Mouse (Mus musculus) liver, embryonic 16.5 days (tissue): ENCODE measurements around the gene Dnaja2. TPM values are rescaled to one million over a fixed set of nuclear protein-coding genes. Genes with fewer than 3 reads are reported as not detected.

ENCODE experiments used
- ATAC-seq: fragments of 200-750 bp; cut with Nextera tagmentation; 2 replicates; pipeline ENCODE4 v1.8.0; 2017; ENCODE audit warnings: low read depth, mild to moderate bottlenecking, moderate number of reproducible peaks, moderate library complexity
- H3K27ac ChIP-seq: fragments of 300-500 bp; sonication (generic); 2 replicates; pipeline ENCODE4 v1.5.1; 2014; ENCODE audit warnings: mild to moderate bottlenecking, low read length
- H3K27me3 ChIP-seq: fragments of 300-500 bp; sonication (generic); 2 replicates; pipeline ENCODE4 v1.6.1; 2014; ENCODE audit warnings: low read depth, low read length, mixed read lengths; ENCODE audit not compliant: control insufficient read depth, insufficient read depth
- H3K36me3 ChIP-seq: fragments of 300-500 bp; sonication (generic); 2 replicates; pipeline ENCODE4 v1.6.1; 2014; ENCODE audit warnings: mild to moderate bottlenecking; ENCODE audit not compliant: control insufficient read depth, insufficient read depth
- H3K4me1 ChIP-seq: fragments of 300-500 bp; sonication (generic); 2 replicates; pipeline ENCODE4 v1.6.1; 2014; ENCODE audit warnings: low read depth, low read length, mixed read lengths; ENCODE audit not compliant: control insufficient read depth
- H3K4me2 ChIP-seq: fragments of 300-500 bp; sonication (generic); 2 replicates; pipeline ENCODE4 v1.6.1; 2014; ENCODE audit warnings: low read depth, low read length, mixed read lengths
- H3K4me3 ChIP-seq: fragments of 300-500 bp; sonication (generic); 2 replicates; pipeline ENCODE4 v1.5.1; 2014; ENCODE audit warnings: low read depth, mild to moderate bottlenecking, low read length
- H3K9ac ChIP-seq: fragments of 300-500 bp; sonication (generic); 2 replicates; pipeline ENCODE4 v1.6.1; 2014; ENCODE audit warnings: low read depth, low read length
- H3K9me3 ChIP-seq: fragments of 300-500 bp; sonication (generic); replicated peaks from 2 replicates; pipeline ENCODE4 v1.6.1; 2016; ENCODE audit warnings: low read length; ENCODE audit not compliant: control insufficient read depth
- WGBS: fragments of 180-500 bp; shearing (Covaris S2); extraction: QIAGEN DNeasy Blood & Tissue Kit; methylation state at CpG from one replicate; pipeline ENCODE4 v1.1.7; 2014; ENCODE audit not compliant: insufficient replicate concordance; 5-methylcytosine and 5-hydroxymethylcytosine counted together
- polyA plus RNA-seq: library from polyadenylated mRNA; unstranded; fragments of >200 nt; fragmentation: Nextera tagmentation; extraction: Ambion mirVana; gene quantifications from 2 replicates; pipeline ENCODE4 v1.2.1, GENCODE M21; 2015

Dnaja2 gene
- polyA plus RNA-seq, 1 experiment from 2014 or later = 65.7 TPM

DNA sequence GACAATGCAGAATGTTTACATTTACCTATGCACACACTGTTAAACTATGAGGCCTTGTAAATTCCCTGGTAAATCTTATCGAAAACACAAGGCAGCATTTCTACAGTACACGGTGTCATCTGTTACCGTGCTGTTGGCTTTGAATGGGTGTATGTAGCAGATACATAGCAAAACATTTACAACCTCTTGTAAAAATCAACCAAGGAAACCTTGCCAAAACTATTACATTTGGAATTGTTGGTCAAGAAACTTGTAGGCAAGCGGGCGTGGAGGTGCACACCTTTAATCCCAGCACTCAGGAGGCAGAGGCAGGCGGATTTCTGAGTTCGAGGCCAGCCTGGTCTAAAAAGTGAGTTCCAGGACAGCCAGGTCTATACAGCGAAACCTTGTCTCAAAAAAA lies 8.2 kb upstream of the Dnaja2 start:
- H3K36me3 ChIP-seq = no peaks in the 10 kb centered on the region
- 76% methylated on average over 8 of the region's 8 CpGs for WGBS
- no peak for ATAC-seq

DNA sequence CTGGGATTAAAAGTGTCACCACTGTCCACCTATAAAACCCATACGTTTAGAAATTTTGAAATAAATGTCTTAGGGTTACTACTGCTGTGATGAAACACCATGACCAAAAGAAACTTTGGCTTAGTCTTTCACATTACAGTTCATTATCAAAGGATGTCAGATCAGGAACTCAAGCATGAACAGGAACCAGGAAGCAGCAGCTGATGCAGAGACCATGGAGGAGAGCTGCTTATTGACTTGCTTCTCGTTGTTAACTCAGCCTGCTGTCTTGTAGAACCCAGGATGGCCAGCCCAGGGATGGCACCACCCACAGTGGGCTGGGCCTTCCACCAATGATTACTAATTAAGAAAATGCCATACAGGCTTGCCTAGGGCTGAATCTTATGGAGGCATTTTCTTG lies 4.8 kb upstream of the Dnaja2 start:
- Histone ChIP-seq H3K27ac (no peak overlapping the region), H3K36me3 (no peaks in the 10 kb centered on the region), H3K4me1 (peaks cover 7% of the 10 kb centered on the region), H3K9ac (no peak overlapping the region), H3K27me3 (no peaks in the 10 kb centered on the region), H3K9me3 (no peaks in the 10 kb centered on the region), H3K4me2 (no peak overlapping the region), H3K4me3 (no peak overlapping the region)
- no peak for ATAC-seq
- 39% methylated on average over 2 of the region's 2 CpGs for WGBS

More for the DNA sequence above, 8.2 kb upstream of the Dnaja2 start:
- Histone ChIP-seq H3K4me1 (no peaks in the 10 kb centered on the region), H3K27me3 (no peaks in the 10 kb centered on the region), H3K4me3 (no peak overlapping the region), H3K4me2 (no peak overlapping the region), H3K9me3 (no peaks in the 10 kb centered on the region), H3K9ac (no peak overlapping the region), H3K27ac (no peak overlapping the region)

DNA sequence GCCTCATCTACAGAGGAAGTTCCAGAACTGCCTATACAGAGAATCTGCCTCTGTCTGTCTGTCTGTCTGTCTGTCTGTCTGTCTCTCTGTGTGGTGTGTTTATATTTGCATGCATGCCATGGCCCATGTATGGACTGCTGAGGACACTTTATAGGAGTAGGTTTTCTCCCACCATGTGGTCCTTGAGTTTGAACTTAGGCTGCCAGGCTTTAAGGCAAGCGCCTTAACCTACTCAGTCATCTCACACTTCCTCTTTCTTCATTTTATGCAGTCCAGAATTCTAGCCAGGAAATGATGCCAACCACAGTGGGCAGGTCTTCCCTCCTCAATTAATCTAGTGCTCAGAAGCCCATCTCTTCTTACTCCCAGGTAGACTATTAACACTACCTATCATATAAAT lies 4.1 kb upstream of the Dnaja2 start:
- H3K27me3 ChIP-seq = no peaks in the 10 kb centered on the region
- no peak for ATAC-seq
- H3K4me3 ChIP-seq = no peak overlapping the region
- no peak overlapping the region for H3K9ac ChIP-seq
- H3K4me1 ChIP-seq = peaks cover 7% of the 10 kb centered on the region
- no peaks in the 10 kb centered on the region for H3K36me3 ChIP-seq
- no peaks in the 10 kb centered on the region for H3K9me3 ChIP-seq
- H3K27ac ChIP-seq = no peak overlapping the region
- 35% methylated on average over 1 of the region's 1 CpGs for WGBS
- no peak overlapping the region for H3K4me2 ChIP-seq

DNA sequence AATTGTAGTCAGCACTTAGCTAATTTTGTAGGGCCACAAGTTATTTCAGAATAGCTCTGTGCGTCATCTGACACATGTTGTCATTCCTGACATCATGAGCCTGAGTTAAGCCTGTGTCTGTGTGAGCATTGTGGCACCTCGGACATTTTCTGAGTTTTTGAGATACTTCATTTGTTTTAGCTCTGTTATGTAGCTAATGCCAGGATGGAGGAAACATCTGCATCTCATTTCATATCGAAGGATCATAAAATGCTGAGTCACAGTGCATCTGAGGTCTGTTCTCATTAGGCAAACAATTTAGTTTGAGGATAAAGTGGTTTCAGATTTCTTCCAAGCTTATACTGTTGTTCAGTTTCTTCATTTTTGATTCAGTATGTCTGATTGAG lies 2.5 kb upstream of the Dnaja2 start:
- Histone ChIP-seq H3K4me3 (no peak overlapping the region), H3K36me3 (no peaks in the 10 kb centered on the region; the same call in 1 of the 2 replicates), H3K27me3 (no peaks in the 10 kb centered on the region), H3K9me3 (no peaks in the 10 kb centered on the region), H3K27ac (no peak overlapping the region), H3K4me1 (peaks cover 7% of the 10 kb centered on the region), H3K9ac (no peak overlapping the region), H3K4me2 (no peak overlapping the region)
- 44% methylated on average over 3 of the region's 3 CpGs for WGBS
- ATAC-seq = no peak

DNA sequence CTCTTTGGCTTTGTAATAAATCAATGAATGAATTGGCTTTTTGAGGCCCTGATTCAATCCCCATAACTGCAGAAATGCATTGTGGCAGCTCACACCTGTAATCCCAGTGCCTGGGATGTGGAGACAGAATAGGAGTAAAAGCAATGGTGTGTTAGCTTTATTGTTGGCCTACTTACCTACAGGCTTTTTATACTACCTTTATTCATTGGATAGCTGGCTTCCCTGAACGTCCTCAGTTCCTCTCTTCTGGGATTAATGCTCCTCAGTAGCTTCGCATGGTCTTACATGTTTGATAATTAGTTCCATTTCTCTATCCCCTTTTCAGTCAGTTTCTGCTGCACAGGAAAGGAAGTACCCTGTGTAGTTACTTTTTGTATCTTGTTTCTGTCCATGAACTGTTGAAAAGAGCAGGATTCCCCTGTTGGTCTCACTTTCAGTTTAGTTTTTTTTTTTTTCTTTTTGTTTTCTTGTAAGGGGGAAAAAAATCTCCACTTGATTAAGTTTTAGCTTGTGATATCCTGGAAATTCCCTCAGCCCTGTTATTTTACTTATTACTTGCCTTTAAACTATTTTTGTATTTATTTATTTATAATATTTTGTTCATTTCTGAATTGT lies 1.9 kb upstream of the Dnaja2 start:
- no peak overlapping the region for H3K4me2 ChIP-seq
- H3K36me3 ChIP-seq = no peaks in the 10 kb centered on the region; the same call in 1 of the 2 replicates
- H3K9ac ChIP-seq = no peak overlapping the region
- no peak for ATAC-seq
- H3K4me1 ChIP-seq = peaks cover 7% of the 10 kb centered on the region
- no peaks in the 10 kb centered on the region for H3K27me3 ChIP-seq
- H3K4me3 ChIP-seq = no peak overlapping the region
- H3K27ac ChIP-seq = no peak overlapping the region
- WGBS = 60% methylated on average over 2 of the region's 2 CpGs
- H3K9me3 ChIP-seq = no peaks in the 10 kb centered on the region

DNA sequence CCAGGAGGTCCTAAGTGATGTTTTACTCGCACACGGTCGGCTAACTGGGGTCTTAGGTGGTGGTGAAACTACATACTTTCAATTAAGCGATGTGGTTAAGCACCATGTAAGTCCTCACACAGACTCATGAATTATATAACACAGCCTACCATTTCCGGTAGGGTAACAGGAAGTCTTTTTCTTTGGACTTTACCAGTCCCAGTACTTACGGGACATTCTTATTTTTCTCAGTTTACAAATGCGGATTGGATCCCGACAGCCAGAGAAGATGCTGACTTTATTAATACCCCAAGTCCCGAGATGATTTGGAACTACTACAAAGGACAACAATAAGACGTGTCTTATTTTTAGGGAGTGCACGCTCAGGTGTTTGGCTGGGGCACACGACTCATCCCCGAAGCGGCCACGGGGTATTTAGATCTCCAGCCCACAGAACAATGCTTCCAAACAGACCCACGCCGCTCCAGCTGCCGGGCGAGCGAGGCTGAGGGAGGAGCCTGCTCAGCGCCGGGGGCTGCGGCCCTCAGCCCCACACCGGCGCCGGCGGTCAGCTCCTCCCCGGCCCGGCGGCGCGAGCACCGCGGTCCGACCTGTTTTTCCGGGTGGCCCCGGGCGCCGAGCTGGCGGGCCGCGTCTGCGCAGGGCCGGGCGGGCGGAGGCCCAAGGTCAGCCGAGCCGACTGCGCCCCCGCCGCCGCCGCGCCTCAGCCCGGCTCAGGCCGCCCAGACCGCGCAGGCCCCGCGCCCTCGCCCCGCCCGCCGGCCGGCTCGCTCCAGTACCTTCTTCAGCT lies 558 bp downstream of the Dnaja2 start:
- under 1% methylated on average over 49 of the region's 66 CpGs for WGBS

DNA sequence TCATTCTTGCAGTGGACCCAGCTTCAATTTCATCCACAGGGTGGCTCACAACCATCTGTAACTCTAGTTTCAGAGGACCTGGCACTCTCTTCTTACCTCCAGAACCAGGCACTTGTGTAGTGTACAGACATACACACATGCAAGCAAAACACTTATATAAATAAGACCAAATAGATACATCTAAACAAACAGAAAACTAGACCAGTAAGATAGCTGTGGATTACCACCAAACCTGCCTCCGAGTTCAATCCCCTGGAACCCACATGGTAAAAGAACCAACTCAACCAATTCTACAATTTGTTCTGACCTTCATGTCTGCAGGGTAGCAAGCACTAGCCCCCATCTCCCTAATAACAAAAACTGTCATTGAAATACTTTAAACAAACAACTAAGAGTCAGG lies 3.2 kb downstream of the Dnaja2 start:
- H3K36me3 ChIP-seq = peaks cover 25% of the 10 kb centered on the region
- H3K4me2 ChIP-seq = no peak overlapping the region
- H3K4me3 ChIP-seq = no peak overlapping the region
- no peak for ATAC-seq
- 84% methylated on average over 1 of the region's 1 CpGs for WGBS
- peaks cover 5% of the 10 kb centered on the region for H3K4me1 ChIP-seq
- H3K27ac ChIP-seq = no peak overlapping the region
- H3K27me3 ChIP-seq = no peaks in the 10 kb centered on the region
- no peak overlapping the region for H3K9ac ChIP-seq
- H3K9me3 ChIP-seq = no peaks in the 10 kb centered on the region

More for the DNA sequence above, 558 bp downstream of the Dnaja2 start:
- Histone ChIP-seq H3K36me3 (peaks cover 6% of the 10 kb centered on the region), H3K9ac (peak overlapping the region; percentile 95), H3K27me3 (no peaks in the 10 kb centered on the region), H3K4me2 (peak overlapping the region; percentile 91), H3K9me3 (no peaks in the 10 kb centered on the region), H3K4me3 (peak overlapping the region; percentile 98), H3K4me1 (peaks cover 7% of the 10 kb centered on the region), H3K27ac (peak overlapping the region; percentile 93)
- peak; percentile 91 for ATAC-seq

DNA sequence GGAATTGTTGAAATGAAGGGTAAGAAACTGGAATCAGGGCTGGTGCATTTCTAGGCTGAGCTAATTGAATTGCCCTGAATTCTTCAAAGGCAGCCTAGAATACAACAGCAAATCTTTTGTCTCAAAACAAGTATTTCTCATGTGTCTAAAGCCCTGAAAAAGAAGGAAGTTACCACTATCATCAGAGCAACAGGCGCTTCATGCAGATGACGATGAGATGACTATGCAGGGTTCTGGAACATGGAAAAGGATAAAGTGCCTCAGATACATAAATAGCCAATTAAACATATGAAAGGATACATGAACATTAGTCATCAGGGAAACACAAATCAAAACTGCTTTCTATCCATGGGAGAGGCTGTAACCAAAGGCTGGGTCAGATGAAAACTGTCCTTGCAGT lies 18.8 kb downstream of the Dnaja2 start:
- WGBS = 68% methylated on average over 2 of the region's 2 CpGs
- Histone ChIP-seq H3K27ac (no peak overlapping the region), H3K9ac (no peak overlapping the region), H3K36me3 (peaks cover 30% of the 10 kb centered on the region), H3K4me3 (no peak overlapping the region), H3K4me1 (peaks cover 11% of the 10 kb centered on the region), H3K27me3 (no peaks in the 10 kb centered on the region), H3K9me3 (no peaks in the 10 kb centered on the region), H3K4me2 (no peak overlapping the region)
- no peak for ATAC-seq

DNA sequence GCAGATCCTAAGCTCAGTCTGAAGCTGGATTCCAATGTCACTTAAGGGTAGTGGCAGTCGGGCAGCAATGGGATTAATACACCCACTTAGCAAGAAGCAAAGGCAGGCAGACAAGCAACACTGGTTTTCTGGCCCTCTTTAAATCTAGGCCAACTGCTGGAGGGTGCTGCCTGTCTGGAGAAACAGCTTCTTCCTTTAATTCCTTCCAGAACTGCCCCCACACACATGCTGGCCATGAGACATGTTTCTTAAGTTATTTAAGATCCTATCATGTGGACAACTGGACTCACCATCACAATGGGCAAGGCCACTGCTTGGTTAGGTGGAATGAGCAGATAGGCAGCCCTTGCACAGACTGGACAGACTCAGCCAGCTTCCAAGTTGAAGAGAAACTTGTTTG lies 21.0 kb downstream of the Dnaja2 start:
- no peak overlapping the region for H3K9ac ChIP-seq
- H3K27me3 ChIP-seq = no peaks in the 10 kb centered on the region
- H3K36me3 ChIP-seq = peaks cover 24% of the 10 kb centered on the region
- H3K4me3 ChIP-seq = no peak overlapping the region
- no peak for ATAC-seq
- no peaks in the 10 kb centered on the region for H3K9me3 ChIP-seq
- peaks cover 11% of the 10 kb centered on the region for H3K4me1 ChIP-seq
- no peak overlapping the region for H3K4me2 ChIP-seq
- WGBS = 75% methylated on average over 1 of the region's 1 CpGs
- no peak overlapping the region for H3K27ac ChIP-seq
